Mouse (Mus musculus) heart, adult 11 months (tissue): ENCODE data around the gene Olfr1414.

ENCODE experiments used
- DNase-seq: peaks from one replicate; pipeline ENCODE4 v3.0.0; 2022

Gene Olfr1414

GRCm38 (mm10) chr1:92518561-92518960, at the start of gene Olfr1414:
Gene Olfr1414, minus strand, starts transcription at chr1:92518661.
- no peak for DNase-seq

GRCm38 (mm10) chr1:92545929-92546328, 27.5 kb upstream of the Olfr1414 start:
- no peak for DNase-seq

- DNase-seq, result no peak
These were observed 20.6 kb upstream of the Olfr1414 start for GRCm38 (mm10) chr1:92539071-92539470.

- no peak for DNase-seq
These were observed 18.5 kb upstream of the Olfr1414 start for GRCm38 (mm10) chr1:92536972-92537371.

- DNase-seq, result no peak
These were observed 5.3 kb upstream of the Olfr1414 start for GRCm38 (mm10) chr1:92523764-92524163.

- no peak for DNase-seq
These were observed 2.9 kb upstream of the Olfr1414 start for GRCm38 (mm10) chr1:92521376-92521775.

- no peak for DNase-seq
These were observed 585 bp upstream of the Olfr1414 start for GRCm38 (mm10) chr1:92519046-92519445.

- no peak for DNase-seq
These were observed 3.1 kb downstream of the Olfr1414 start for GRCm38 (mm10) chr1:92515390-92515789.

- peak; percentile 79 for DNase-seq
These were observed 6.8 kb downstream of the Olfr1414 start for GRCm38 (mm10) chr1:92511646-92512045.

GRCm38 (mm10) chr1:92496001-92496400, 22.5 kb downstream of the Olfr1414 start, which contains the start of gene Olfr1415:
Gene Olfr1415, minus strand, starts transcription at chr1:92496101.
- peak; percentile 76 for DNase-seq

GRCm38 (mm10) chr1:92485013-92485412, 33.4 kb downstream of the Olfr1414 start, which contains the start of gene Olfr1416:
Gene Olfr1416, minus strand, starts transcription at chr1:92485113.
- peak; percentile 41 for DNase-seq

- no peak for DNase-seq
These were observed 44.3 kb downstream of the Olfr1414 start for GRCm38 (mm10) chr1:92474066-92474578.

GRCm38 (mm10) chr1:92473165-92474041, 45.1 kb downstream of the Olfr1414 start, which contains the start of gene Ndufa10:
Gene Ndufa10, minus strand, starts transcription at chr1:92473860.
- DNase-seq, result peak; percentile 98

- DNase-seq, result peak; percentile 31
These were observed 49.6 kb downstream of the Olfr1414 start for GRCm38 (mm10) chr1:92468891-92469290.

GRCm38 (mm10) chr1:92458416-92458815, 60.0 kb downstream of the Olfr1414 start:
- peak; percentile 82 for DNase-seq

- peak; percentile 37 for DNase-seq
These were observed 60.7 kb downstream of the Olfr1414 start for GRCm38 (mm10) chr1:92457758-92458157.
